Mouse (Mus musculus) myocyte (in vitro differentiated cells): ENCODE data around the gene E2f3.

Source experiments
- CEBPB ChIP-seq: IDR thresholded peaks from 2 replicates; pipeline ENCODE4 v1.6.1; 2011; ENCODE audit warnings: mild to moderate bottlenecking, moderate library complexity; ENCODE audit not compliant: poor library complexity, insufficient read depth, severe bottlenecking
- MYOD1 ChIP-seq, 3 experiments: IDR thresholded peaks; one replicate each; pipeline ENCODE4 v1.6.1; 2011; ENCODE audit warnings: control low read depth in 2 of 3, low read depth in 2 of 3, mild to moderate bottlenecking in 2 of 3, moderate library complexity in 1 of 3; ENCODE audit not compliant: insufficient read length in 2 of 3, control insufficient read depth in 1 of 3
- TCF12 ChIP-seq: IDR thresholded peaks from one replicate; pipeline ENCODE4 v1.6.1; 2011; ENCODE audit warnings: mild to moderate bottlenecking, control low read depth; ENCODE audit not compliant: poor library complexity, insufficient read depth, severe bottlenecking

- TF ChIP-seq MYOD1 (IDR thresholded peaks at IDR 0.05; ENCODE audit: control insufficient read depth in 1 of 3, insufficient read length in 2 of 3, low read depth in 2 of 3) (no peak), TCF12 (no peak), CEBPB (no peak)
These were observed 6.7 kb downstream of the E2f3 start for GRCm38 (mm10) chr13:29979140-29979564.
